Mouse (Mus musculus) liver, adult 2 months (tissue): ENCODE results near the gene Ddx39. TPM values are rescaled to one million over a fixed set of nuclear protein-coding genes. Genes with fewer than 3 reads are reported as not detected.
A peak's percentile ranks its signal among the peaks of the same experiment; 100 is the strongest.

Source experiments
- DNase-seq: peaks from one replicate; pipeline ENCODE4 v3.0.0-alpha.2; 2011; ENCODE audit warnings: low read depth, low spot score; ENCODE audit errors: extremely low read depth
- H3K27ac ChIP-seq: fragments of 200-500 bp; replicated peaks from 2 replicates; pipeline ENCODE4 v1.5.1; 2012; ENCODE audit warnings: low read depth, mild to moderate bottlenecking, control low read depth, inconsistent platforms, low read length; ENCODE audit not compliant: insufficient read depth
- H3K27me3 ChIP-seq: fragments of 200-500 bp; 2 replicates; pipeline ENCODE4 v1.6.1; 2012; ENCODE audit warnings: mild to moderate bottlenecking, moderate library complexity, low read length, inconsistent platforms; ENCODE audit not compliant: control insufficient read depth, insufficient read depth
- H3K36me3 ChIP-seq: fragments of 200-500 bp; 2 replicates; pipeline ENCODE4 v1.6.1; 2012; ENCODE audit warnings: low read length, inconsistent platforms; ENCODE audit not compliant: control insufficient read depth, insufficient read depth
- H3K4me1 ChIP-seq: fragments of 200-500 bp; 2 replicates; pipeline ENCODE4 v1.6.1; 2011; ENCODE audit warnings: low read length; ENCODE audit not compliant: control insufficient read depth, insufficient read depth
- H3K4me3 ChIP-seq: fragments of 200-500 bp; 2 replicates; pipeline ENCODE4 v1.5.1; 2011; ENCODE audit warnings: low read depth, mild to moderate bottlenecking, control low read depth, low read length, moderate library complexity; ENCODE audit not compliant: insufficient read depth
- H3K79me2 ChIP-seq: fragments of 200-500 bp; 2 replicates; pipeline ENCODE4 v1.6.1; 2012; ENCODE audit warnings: inconsistent platforms, mild to moderate bottlenecking, low read length, moderate library complexity; ENCODE audit not compliant: control insufficient read depth, insufficient read depth
- H3K9ac ChIP-seq: fragments of 200-500 bp; 2 replicates; pipeline ENCODE4 v1.6.1; 2012; ENCODE audit warnings: low read depth, mild to moderate bottlenecking, control low read depth, inconsistent platforms, low read length
- CTCF ChIP-seq: fragments of 200-500 bp; IDR thresholded peaks from 2 replicates; pipeline ENCODE4 v1.5.1; 2011; ENCODE audit warnings: low read depth, low read length, control low read depth
- POLR2A ChIP-seq: fragments of 200-500 bp; IDR thresholded peaks from 2 replicates; pipeline ENCODE4 v1.6.1; 2011; ENCODE audit warnings: low read length, control low read depth; ENCODE audit not compliant: insufficient read depth; ENCODE audit errors: extremely low read depth
- WGBS: fragments of 180-500 bp; shearing (Covaris S2); methylation state at CpG from one replicate; pipeline ENCODE4 v1.1.7; 2018; 5-methylcytosine and 5-hydroxymethylcytosine counted together
- polyA plus RNA-seq: library from polyadenylated mRNA; depleted of rRNA; stranded (reverse); fragments of >200 nt; gene quantifications from 2 replicates; pipeline ENCODE4 v1.2.3, GENCODE M21; 2012
- total RNA-seq: library from RNA; depleted of rRNA; stranded (reverse); fragments of >200 nt; gene quantifications from 2 replicates; pipeline ENCODE4 v1.2.3, GENCODE M21; 2014

The Ddx39 gene
- total and polyA plus RNA-seq, 2 experiments = 13.5 to 17.2 TPM

DNA sequence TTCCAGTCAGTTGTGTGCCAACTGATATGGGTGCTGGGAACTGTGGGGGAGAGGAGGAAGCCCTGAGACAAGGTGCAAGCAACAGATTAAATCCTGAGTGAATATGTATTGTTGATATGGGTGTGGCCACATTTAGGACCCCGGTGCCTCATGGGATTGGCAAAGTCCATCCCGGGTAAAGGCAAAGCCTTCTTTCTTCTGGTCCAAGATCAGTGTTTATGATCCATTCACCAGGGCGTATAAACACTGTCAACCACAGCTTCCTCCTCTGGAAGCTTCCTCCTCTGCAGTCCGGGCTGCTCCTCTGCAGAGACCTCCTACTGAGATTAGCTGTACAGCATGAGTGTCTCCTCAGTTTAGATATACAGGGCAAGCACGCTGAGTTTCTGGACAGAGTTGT, 53.5 kb downstream of the Ddx39 start:
- Histone ChIP-seq H3K79me2 (no peaks in the 10 kb centered on the region), H3K27me3 (no peaks in the 10 kb centered on the region), H3K36me3 (no peaks in the 10 kb centered on the region), H3K27ac (no peak overlapping the region; the same call in 1 of the 2 replicates), H3K9ac (no peak overlapping the region), H3K4me1 (peaks cover 6% of the 10 kb centered on the region; the same call in 1 of the 2 replicates), H3K4me3 (no peak overlapping the region)
- DNase-seq = no peak
- WGBS = 57% methylated on average over 5 of the region's 5 CpGs
- TF ChIP-seq CTCF = no peak
- no peak for TF ChIP-seq POLR2A

- no peak overlapping the region for H3K4me3 ChIP-seq
- peaks cover 6% of the 10 kb centered on the region; the same call in 1 of the 2 replicates for H3K4me1 ChIP-seq
- no peak for DNase-seq
- no peaks in the 10 kb centered on the region for H3K27me3 ChIP-seq
- TF ChIP-seq POLR2A = no peak
- TF ChIP-seq CTCF = no peak
- no peak overlapping the region for H3K9ac ChIP-seq
- H3K36me3 ChIP-seq = no peaks in the 10 kb centered on the region
- 76% methylated on average over 7 of the region's 7 CpGs for WGBS
- no peak overlapping the region for H3K27ac ChIP-seq
- no peaks in the 10 kb centered on the region for H3K79me2 ChIP-seq
Measured at GRCm38 (mm10) chr8:83769720-83770119, 54.7 kb downstream of the Ddx39 start.

DNA sequence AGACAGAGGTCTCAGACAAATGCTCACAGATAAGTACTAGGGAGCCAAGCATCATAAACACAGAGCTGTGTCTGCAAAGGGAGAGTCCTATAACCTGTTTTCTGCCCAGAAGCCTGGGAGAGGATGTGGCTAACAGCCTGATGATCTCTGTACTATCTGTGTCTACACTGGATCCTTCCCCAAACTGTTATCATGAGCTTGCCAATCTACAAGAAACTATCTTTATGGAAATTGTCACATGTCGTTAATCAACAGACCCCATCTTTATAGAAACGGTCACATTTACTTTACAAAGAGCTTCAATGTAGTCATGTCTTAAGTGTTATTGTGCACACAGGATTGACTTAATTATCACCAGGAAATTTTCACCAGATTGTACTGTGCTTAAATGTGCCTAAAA, 55.7 kb downstream of the Ddx39 start:
- Histone ChIP-seq H3K4me1 (peaks cover 6% of the 10 kb centered on the region; the same call in 1 of the 2 replicates), H3K4me3 (no peak overlapping the region), H3K36me3 (no peaks in the 10 kb centered on the region), H3K79me2 (no peaks in the 10 kb centered on the region), H3K27ac (no peak overlapping the region), H3K9ac (no peak overlapping the region), H3K27me3 (no peaks in the 10 kb centered on the region)
- TF ChIP-seq CTCF (no peak), POLR2A (no peak)
- DNase-seq = no peak
- WGBS = 72% methylated on average over 2 of the region's 2 CpGs

- TF ChIP-seq CTCF = no peak
- no peak for TF ChIP-seq POLR2A
- Histone ChIP-seq H3K36me3 (no peaks in the 10 kb centered on the region), H3K27ac (no peak overlapping the region), H3K27me3 (no peaks in the 10 kb centered on the region), H3K79me2 (no peaks in the 10 kb centered on the region), H3K4me3 (no peak overlapping the region), H3K9ac (no peak overlapping the region), H3K4me1 (peaks cover 6% of the 10 kb centered on the region; the same call in 1 of the 2 replicates)
- 71% methylated on average over 4 of the region's 4 CpGs for WGBS
- DNase-seq = no peak
Measured at GRCm38 (mm10) chr8:83771791-83772190, 56.8 kb downstream of the Ddx39 start.

- peak overlapping the region; percentile 61 for H3K27ac ChIP-seq
Measured at GRCm38 (mm10) chr8:83772701-83773451, 57.9 kb downstream of the Ddx39 start.

DNA sequence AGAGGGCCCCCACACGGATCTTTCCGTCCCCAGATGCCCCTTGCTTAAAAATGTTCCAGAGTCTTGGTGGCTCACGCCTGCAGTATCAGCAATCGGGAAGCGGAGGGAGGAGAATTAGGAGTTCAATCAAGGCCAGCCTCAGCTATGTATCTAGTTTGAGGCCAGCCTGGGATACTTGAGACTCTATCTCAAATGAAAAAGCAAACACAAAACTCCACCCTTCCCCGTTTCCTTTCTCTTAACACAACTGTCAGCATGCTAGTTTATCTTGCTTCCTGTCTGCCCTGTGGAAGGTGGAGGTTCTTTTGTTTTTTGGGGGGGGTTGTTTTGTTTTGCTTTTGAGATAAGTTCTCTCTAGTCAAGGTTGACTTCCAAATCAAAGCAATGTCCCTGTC, 58.5 kb downstream of the Ddx39 start:
- H3K9ac ChIP-seq = no peak overlapping the region
- 25% methylated on average over 6 of the region's 6 CpGs for WGBS
- H3K4me3 ChIP-seq = no peak overlapping the region
- no peaks in the 10 kb centered on the region for H3K36me3 ChIP-seq
- H3K27ac ChIP-seq = peak overlapping the region; percentile 61
- no peaks in the 10 kb centered on the region for H3K27me3 ChIP-seq
- peaks cover 6% of the 10 kb centered on the region; the same call in 1 of the 2 replicates for H3K4me1 ChIP-seq
- peak; percentile 24 for DNase-seq
- H3K79me2 ChIP-seq = no peaks in the 10 kb centered on the region
- TF ChIP-seq POLR2A (no peak), CTCF (no peak)

More at GRCm38 (mm10) chr8:83772701-83773451, 57.9 kb downstream of the Ddx39 start:
- H3K79me2 ChIP-seq = no peaks in the 10 kb centered on the region
- 0 out of 2 replicates have a peak overlapping the region, but pooled peaks have one; percentile 2 for H3K9ac ChIP-seq
- TF ChIP-seq POLR2A (no peak), CTCF (no peak)
- peaks cover 6% of the 10 kb centered on the region; the same call in 1 of the 2 replicates for H3K4me1 ChIP-seq
- H3K4me3 ChIP-seq = peak overlapping the region; percentile 14; the same call in 1 of the 2 replicates
- no peaks in the 10 kb centered on the region for H3K27me3 ChIP-seq
- WGBS = 13% methylated on average over 25 of the region's 25 CpGs
- DNase-seq = no peak
- no peaks in the 10 kb centered on the region for H3K36me3 ChIP-seq
